Mouse (Mus musculus): ENCODE results near the gene 2810004N23Rik.
"Not testable (repeated sequence)": the region's sequence is repeated elsewhere in the genome, so short reads cannot be mapped to it uniquely, and the experiment has no call there.

2810004N23Rik gene

GRCm38 (mm10) chr8:124867126-124867525, 4.2 kb upstream of the 2810004N23Rik start:
- no peak for DNase-seq (ENCODE audit: low read depth in 1 of 2, low spot score in 2 of 2)

- no peak for DNase-seq (ENCODE audit: low read depth in 1 of 2, low spot score in 2 of 2)
Observed at GRCm38 (mm10) chr8:124866669-124867068, 3.7 kb upstream of the 2810004N23Rik start.

- DNase-seq (ENCODE audit: low read depth in 1 of 2, low spot score in 2 of 2): no peak
Observed at GRCm38 (mm10) chr8:124863729-124864128, 809 bp upstream of the 2810004N23Rik start.

GRCm38 (mm10) chr8:124863163-124863677, 300 bp upstream of the 2810004N23Rik start:
- no peak for DNase-seq (ENCODE audit: low read depth in 1 of 2, low spot score in 2 of 2)

GRCm38 (mm10) chr8:124860188-124860587, 2.7 kb downstream of the 2810004N23Rik start:
- no peak for DNase-seq (ENCODE audit: low read depth in 1 of 2, low spot score in 2 of 2)

- no peak for DNase-seq (ENCODE audit: low read depth in 1 of 2, low spot score in 2 of 2)
Observed at GRCm38 (mm10) chr8:124859466-124859865, 3.5 kb downstream of the 2810004N23Rik start.

GRCm38 (mm10) chr8:124853511-124853910, 9.4 kb downstream of the 2810004N23Rik start:
- DNase-seq (ENCODE audit: low read depth in 1 of 2, low spot score in 2 of 2): no peak

DNA sequence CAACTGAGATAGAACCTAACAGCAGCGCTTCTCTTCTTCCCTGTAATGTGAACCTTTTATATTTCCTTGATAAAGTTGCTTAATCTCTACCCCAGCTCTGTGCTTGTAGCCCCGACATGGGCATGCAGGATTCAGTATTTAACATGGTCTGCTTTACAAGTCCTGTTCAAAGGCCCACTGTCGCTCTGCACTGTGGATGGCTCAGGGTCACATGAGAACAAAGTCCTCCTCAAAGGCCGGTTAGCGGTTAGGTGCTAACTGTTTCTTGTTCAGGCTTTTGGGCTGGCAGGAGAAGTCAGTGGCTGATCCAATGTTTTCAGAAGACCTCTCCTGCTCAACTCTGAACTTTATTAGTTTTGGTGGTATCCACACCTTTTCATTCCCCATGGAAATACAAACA, 17.3 kb downstream of the 2810004N23Rik start:
- no peak for DNase-seq (ENCODE audit: low read depth in 1 of 2, low spot score in 2 of 2)

DNA sequence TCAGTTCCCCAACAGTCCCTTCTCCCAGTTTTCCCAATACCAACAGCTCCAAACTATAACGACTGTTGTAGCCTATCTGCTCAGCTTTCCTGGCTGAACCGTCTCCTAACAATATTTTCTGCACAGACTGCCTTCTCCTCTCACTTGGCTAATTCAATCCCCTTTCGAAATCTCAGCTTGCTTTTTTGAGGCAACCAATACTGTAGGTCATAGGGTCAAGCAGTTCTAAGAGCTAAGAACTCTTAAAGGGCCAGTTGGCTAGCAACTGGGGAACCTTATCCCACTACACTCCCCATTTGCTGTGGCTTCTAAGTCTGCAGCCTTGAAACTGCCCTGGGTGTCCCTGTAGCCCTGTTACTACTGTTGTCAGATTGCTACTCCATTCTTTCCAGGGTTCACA, 17.8 kb downstream of the 2810004N23Rik start:
- DNase-seq (ENCODE audit: low read depth in 1 of 2, low spot score in 2 of 2): no peak

DNA sequence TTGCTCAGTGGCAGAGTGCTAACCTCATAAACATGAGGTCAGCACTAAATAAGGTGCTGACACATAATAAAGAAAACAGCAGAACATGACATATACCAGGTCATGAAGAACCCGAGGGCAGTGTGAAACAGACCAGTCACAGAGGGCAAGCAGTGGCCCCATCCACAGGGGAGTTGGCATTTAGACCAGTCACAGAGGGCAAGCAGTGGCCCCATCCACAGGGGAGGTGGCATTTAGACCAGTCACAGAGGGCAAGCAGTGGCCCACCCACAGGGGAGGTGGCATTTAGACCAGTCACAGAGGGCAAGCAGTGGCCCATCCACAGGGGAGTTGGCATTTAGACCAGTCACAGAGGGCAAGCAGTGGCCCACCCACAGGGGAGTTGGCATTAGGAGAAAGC, 20.0 kb downstream of the 2810004N23Rik start:
- DNase-seq (ENCODE audit: low read depth in 1 of 2, low spot score in 2 of 2): not testable (repeated sequence)

DNA sequence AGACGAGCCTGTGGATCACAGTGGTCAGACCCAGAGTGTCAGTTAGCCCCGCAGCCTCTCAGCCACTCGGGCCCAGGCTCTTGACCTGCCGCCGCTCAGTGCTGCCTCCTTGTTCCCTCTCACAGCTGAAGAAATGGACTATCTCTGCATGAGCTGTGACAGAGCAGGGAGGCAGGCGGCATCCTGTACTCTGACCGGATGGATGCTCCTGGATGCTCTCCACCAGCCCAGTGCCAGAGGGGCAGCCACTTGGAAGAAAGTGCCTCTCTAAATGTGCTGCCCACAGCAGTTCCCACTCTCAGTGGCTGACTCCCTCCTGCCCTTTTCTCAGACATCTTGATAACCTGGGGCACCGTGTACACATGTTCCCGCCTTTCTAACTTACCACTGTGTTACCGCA, 21.1 kb downstream of the 2810004N23Rik start:
- no peak for DNase-seq (ENCODE audit: low read depth in 1 of 2, low spot score in 2 of 2)

- DNase-seq (ENCODE audit: low read depth in 1 of 2, low spot score in 2 of 2): no peak
Observed at GRCm38 (mm10) chr8:124840900-124841299, 22.0 kb downstream of the 2810004N23Rik start.

DNA sequence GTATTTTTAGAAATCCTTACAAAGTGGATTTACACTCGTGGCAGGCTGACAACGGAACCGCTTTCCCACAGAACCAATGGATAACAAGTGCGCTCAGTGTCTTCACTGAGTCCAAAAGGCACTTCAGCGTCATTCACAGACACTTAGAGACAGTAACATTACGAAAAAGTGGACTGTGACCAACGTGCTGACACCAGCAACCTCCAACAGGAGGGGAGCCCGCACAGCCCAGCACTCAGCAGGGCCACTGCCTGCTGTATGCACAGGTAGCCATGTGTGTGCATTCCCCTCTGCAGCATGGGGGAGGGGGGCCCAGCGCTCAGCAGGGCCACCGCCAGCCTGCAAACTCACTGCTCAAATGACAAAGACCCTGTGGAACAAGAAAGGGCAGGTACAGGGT, 23.5 kb downstream of the 2810004N23Rik start:
- DNase-seq (ENCODE audit: low read depth in 1 of 2, low spot score in 2 of 2): no peak

DNA sequence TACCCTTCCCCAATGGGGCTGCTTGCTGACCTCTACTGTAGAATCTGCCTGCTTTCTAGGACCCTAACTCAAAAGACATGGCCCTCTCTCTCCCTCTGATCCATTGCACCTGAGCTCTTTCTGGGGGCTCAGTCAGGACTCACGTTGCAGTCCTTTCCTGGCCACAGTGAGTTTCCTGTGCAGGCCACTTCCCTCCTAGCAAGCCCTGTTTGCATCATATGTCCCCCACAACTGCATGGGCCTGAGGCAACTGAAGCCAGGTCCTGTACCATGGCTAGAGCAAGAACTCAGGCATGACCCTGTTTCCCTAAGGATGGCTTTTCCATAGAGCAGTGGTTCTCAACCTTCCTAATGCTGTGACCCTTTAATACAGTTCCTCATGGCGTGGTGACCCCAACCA, 25.0 kb downstream of the 2810004N23Rik start:
- no peak for DNase-seq (ENCODE audit: low read depth in 1 of 2, low spot score in 2 of 2)

DNA sequence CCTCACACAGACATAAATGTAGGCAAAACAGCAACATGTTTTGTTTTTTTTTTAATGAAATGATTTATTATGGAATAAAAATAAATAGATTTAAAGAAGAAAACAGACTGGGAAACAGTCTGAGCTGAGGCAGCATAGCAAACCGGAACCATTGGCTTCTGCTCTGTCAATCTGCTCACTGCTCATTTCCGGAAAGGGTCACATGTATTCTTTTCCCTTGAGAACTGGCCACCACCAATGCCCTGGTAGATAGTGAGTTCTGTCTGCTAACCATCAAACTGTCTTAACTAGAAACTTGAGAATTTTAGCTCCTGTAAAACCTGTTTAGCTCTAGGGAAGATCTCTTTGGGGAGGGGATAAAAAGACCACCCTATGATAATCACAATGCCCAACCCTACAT, 26.0 kb downstream of the 2810004N23Rik start:
- no peak for DNase-seq (ENCODE audit: low read depth in 1 of 2, low spot score in 2 of 2)

DNA sequence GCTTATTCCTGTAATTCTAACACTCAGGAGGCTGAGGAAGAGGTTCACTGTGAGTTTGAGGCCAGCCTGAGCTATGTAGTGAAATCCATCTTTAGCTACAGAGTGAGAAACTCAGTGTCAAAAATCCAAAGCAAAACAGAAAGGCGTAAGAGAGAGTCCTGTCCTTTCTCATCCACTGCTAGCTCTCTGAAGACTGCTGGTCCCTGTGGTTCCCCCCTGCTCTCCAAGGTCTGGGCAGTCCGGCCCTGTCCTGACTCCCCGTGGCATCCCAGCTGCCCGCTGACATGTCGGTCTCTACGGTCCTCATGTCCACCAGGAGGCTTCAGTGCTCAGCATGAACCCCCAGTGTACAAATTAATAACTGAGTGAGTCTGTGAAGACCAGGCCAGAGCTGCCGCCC, 26.6 kb downstream of the 2810004N23Rik start:
- no peak for DNase-seq (ENCODE audit: low read depth in 1 of 2, low spot score in 2 of 2)

GRCm38 (mm10) chr8:124835848-124836247, 27.1 kb downstream of the 2810004N23Rik start:
- no peak for DNase-seq (ENCODE audit: low read depth in 1 of 2, low spot score in 2 of 2)

DNA sequence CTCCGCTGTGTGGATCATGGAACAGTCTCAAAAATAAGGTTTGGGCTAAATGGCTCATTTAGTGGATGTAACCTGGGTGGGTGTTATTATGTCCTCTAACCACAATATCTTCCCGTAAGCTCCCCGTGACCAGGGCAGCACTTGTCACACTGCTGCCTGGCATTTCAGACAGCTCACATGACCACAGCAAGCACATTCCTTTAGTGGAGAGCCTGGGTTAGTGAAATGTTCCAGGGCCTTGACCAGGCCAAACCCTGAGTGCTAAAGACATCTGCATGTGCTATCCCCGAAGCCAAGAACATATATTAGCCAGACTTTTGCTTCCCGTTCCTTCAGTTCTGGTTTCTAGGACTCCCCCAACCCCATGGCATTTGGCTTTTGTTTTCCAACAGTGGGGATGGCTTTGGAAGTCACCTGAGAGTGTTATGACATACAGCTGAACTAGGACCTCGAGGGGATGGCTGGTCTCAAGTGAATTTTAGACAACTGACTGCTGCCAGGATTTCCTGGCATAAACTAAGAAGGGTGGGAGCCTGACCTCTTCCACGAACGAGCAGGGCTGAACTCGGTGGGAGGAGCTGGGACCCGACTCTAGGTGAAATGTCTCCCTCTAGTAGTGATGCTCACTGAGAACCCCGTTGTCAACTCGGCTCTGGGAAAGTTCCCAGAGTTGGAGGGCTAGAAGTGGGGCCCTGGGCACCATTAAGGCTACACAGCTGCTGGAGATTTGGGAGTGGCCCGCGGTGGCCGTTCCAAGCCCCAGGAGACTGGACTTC, 29.3 kb downstream of the 2810004N23Rik start:
- no peak for DNase-seq (ENCODE audit: low read depth in 1 of 2, low spot score in 2 of 2)

DNA sequence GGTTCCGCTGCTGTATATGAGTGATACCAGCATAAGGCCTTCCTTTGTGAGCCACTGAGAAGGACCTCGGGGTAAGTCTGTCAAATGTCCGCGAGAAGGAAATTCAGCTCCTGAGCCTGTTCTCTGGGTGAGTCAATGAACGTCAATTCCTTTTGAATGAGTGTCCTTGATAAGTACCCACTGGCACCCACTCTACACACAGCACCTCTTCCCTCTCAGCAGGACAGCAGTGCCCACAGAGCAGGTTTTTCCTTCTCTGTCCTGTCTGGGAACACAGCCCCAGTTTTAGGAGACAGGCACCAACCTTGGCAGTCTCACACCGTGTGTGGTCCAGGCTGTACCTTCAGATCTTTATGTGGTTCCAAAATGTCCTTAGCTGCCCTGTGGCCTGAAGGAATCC, 31.0 kb downstream of the 2810004N23Rik start:
- DNase-seq (ENCODE audit: low read depth in 1 of 2, low spot score in 2 of 2): no peak

DNA sequence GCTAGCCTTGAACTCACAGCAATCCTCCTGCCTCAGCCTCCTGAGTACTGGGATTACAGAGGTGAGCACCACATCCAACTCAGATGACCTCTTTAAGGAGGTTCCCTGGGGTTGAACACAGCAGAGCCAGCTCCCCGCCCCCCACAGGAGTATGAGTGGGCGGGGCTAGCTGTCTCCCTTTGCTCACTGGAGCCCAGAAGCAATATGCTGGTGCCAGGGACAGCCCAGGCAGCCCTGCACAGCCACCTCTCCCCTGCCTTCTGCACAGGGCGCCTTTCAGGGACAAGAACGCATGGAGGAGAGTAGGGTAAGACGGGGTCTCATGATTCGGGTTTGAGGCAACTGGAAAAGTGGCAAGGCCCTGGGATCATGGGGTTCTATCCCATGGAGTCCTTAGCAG, 31.4 kb downstream of the 2810004N23Rik start:
- DNase-seq (ENCODE audit: low read depth in 1 of 2, low spot score in 2 of 2): no peak

- no peak for DNase-seq (ENCODE audit: low read depth in 1 of 2, low spot score in 2 of 2)
Observed at GRCm38 (mm10) chr8:124830050-124830449, 32.9 kb downstream of the 2810004N23Rik start.

DNA sequence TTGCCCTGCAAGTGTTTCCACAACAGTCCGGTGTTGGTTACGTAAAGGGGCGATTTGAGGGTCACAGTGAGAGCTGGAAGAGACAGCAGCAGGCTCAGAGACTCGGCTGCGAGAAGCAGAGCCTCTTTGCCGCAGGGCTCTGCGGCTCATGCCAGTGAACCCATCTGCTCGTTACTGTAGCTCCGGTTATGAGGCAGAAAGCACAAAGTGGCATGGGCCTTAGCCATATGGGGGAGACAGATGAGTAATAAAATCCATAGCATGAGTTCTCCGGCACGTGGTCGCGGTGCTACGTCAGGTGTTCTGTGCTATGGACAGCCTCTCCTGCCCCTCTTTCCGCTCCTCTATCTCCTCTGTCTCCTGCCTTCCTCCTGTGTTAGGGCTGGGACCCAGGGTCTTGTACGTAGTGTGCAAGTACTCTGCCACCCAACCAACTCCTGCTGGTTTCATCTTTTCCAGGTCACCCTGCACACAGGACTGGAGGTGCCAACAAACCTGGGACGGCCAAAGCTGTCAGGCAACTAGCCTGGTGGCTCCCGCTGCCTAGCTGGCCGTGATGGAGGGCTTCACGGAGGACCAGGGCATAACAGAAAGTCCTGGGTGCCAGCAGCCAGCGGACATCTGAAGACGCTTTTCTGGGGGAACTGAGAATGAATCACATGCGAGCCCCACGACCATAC, 34.2 kb downstream of the 2810004N23Rik start:
- DNase-seq (ENCODE audit: low read depth in 1 of 2, low spot score in 2 of 2): no peak
